Mouse (Mus musculus): ENCODE results near the gene Ptprs. TPM values are rescaled to one million over a fixed set of nuclear protein-coding genes. Genes with fewer than 3 reads are reported as not detected.

Ptprs gene
- polyA plus RNA-seq, 1 experiment from 2014 or later = 125 TPM

- WGBS = 60% methylated on average over 4 of the region's 4 CpGs
- DNase-seq (ENCODE audit: low spot score, missing footprints) (no peak), ATAC-seq (ENCODE audit: low FRiP score) (peak; percentile 73)
- H3K4me3 ChIP-seq (ENCODE audit: low read depth, low read length) = no peak overlapping the region
- H3K9ac ChIP-seq (ENCODE audit: low read length) = no peak overlapping the region
- H3K27ac ChIP-seq (ENCODE audit: low read depth, low read length) = peak overlapping the region; percentile 37; the same call in 1 of the 2 replicates
- H3K9me3 ChIP-seq (ENCODE audit: control insufficient read depth, low read length) = no peaks in the 10 kb centered on the region
- H3K27me3 ChIP-seq (ENCODE audit: control insufficient read depth, insufficient read depth, low read length) = no peaks in the 10 kb centered on the region
- peaks cover 42% of the 10 kb centered on the region for H3K36me3 ChIP-seq (ENCODE audit: control insufficient read depth, insufficient read depth, low read length)
- H3K4me2 ChIP-seq = no peak overlapping the region
- 0 out of 2 replicates have a peak, but pooled peaks cover 2% of the 10 kb centered on the region for H3K4me1 ChIP-seq (ENCODE audit: control insufficient read depth, insufficient read depth, low read length)
Measured at GRCm38 (mm10) chr17:56453689-56454088, 22.6 kb downstream of the Ptprs start.

GRCm38 (mm10) chr17:56453251-56453650, 23.0 kb downstream of the Ptprs start:
- Histone ChIP-seq H3K4me1 (ENCODE audit: control insufficient read depth, insufficient read depth, low read length) (0 out of 2 replicates have a peak, but pooled peaks cover 2% of the 10 kb centered on the region), H3K4me3 (ENCODE audit: low read depth, low read length) (no peak overlapping the region), H3K9me3 (ENCODE audit: control insufficient read depth, low read length) (no peaks in the 10 kb centered on the region), H3K27ac (ENCODE audit: low read depth, low read length) (peak overlapping the region; percentile 20; the same call in 1 of the 2 replicates), H3K36me3 (ENCODE audit: control insufficient read depth, insufficient read depth, low read length) (peaks cover 45% of the 10 kb centered on the region), H3K27me3 (ENCODE audit: control insufficient read depth, insufficient read depth, low read length) (no peaks in the 10 kb centered on the region), H3K9ac (ENCODE audit: low read length) (no peak overlapping the region), H3K4me2 (no peak overlapping the region)
- ATAC-seq (ENCODE audit: low FRiP score) = peak; percentile 33
- WGBS = 70% methylated on average over 4 of the region's 4 CpGs
- DNase-seq (ENCODE audit: low spot score, missing footprints) = no peak

- Histone ChIP-seq H3K9me3 (ENCODE audit: control insufficient read depth, low read length) (no peaks in the 10 kb centered on the region), H3K27ac (ENCODE audit: low read depth, low read length) (no peak overlapping the region), H3K27me3 (ENCODE audit: control insufficient read depth, insufficient read depth, low read length) (no peaks in the 10 kb centered on the region), H3K4me2 (no peak overlapping the region), H3K9ac (ENCODE audit: low read length) (no peak overlapping the region), H3K4me1 (ENCODE audit: control insufficient read depth, insufficient read depth, low read length) (peaks cover 10% of the 10 kb centered on the region), H3K36me3 (ENCODE audit: control insufficient read depth, insufficient read depth, low read length) (peaks cover 41% of the 10 kb centered on the region), H3K4me3 (ENCODE audit: low read depth, low read length) (no peak overlapping the region)
- WGBS = 81% methylated on average over 2 of the region's 2 CpGs
- no peak for ATAC-seq (ENCODE audit: low FRiP score)
- no peak for DNase-seq (ENCODE audit: low spot score, missing footprints)
Measured at GRCm38 (mm10) chr17:56447716-56448115, 28.6 kb downstream of the Ptprs start.

- 51% methylated on average over 14 of the region's 14 CpGs for WGBS
- Histone ChIP-seq H3K9ac (ENCODE audit: low read length) (peak overlapping the region; percentile 47; the same call in 1 of the 2 replicates), H3K4me1 (ENCODE audit: control insufficient read depth, insufficient read depth, low read length) (peaks cover 10% of the 10 kb centered on the region), H3K4me2 (no peak overlapping the region), H3K4me3 (ENCODE audit: low read depth, low read length) (no peak overlapping the region), H3K27ac (ENCODE audit: low read depth, low read length) (peak overlapping the region; percentile 35; the same call in 1 of the 2 replicates), H3K36me3 (ENCODE audit: control insufficient read depth, insufficient read depth, low read length) (peaks cover 29% of the 10 kb centered on the region), H3K27me3 (ENCODE audit: control insufficient read depth, insufficient read depth, low read length) (no peaks in the 10 kb centered on the region), H3K9me3 (ENCODE audit: control insufficient read depth, low read length) (no peaks in the 10 kb centered on the region)
- peak; percentile 42; the same call in 1 of the 2 replicates for ATAC-seq (ENCODE audit: low FRiP score)
- peak; percentile 92 for DNase-seq (ENCODE audit: low spot score, missing footprints)
Measured at GRCm38 (mm10) chr17:56445397-56445796, 30.9 kb downstream of the Ptprs start.

DNA sequence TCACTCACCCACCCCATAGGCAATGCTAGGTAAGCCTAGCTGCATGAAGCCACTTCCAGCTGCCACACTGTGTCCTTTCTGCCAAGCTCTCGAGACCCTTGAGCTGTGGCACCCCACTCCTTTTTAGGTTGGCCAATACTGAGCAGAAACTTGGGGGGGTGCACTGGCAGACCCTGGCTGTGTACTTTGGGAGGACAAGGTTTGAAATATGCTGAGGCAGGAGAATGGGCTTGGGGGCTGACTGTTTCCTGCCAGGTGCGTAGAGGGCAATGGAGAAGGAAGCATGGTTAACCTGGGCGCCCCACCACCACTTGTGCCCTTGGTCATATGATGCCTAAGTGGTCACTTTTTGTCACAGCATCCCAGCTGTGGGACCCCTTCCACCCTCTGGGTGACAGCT, 31.5 kb downstream of the Ptprs start:
- Histone ChIP-seq H3K4me2 (no peak overlapping the region), H3K4me3 (ENCODE audit: low read depth, low read length) (no peak overlapping the region), H3K27ac (ENCODE audit: low read depth, low read length) (no peak overlapping the region), H3K36me3 (ENCODE audit: control insufficient read depth, insufficient read depth, low read length) (peaks cover 27% of the 10 kb centered on the region), H3K9ac (ENCODE audit: low read length) (no peak overlapping the region), H3K4me1 (ENCODE audit: control insufficient read depth, insufficient read depth, low read length) (peaks cover 12% of the 10 kb centered on the region), H3K9me3 (ENCODE audit: control insufficient read depth, low read length) (no peaks in the 10 kb centered on the region), H3K27me3 (ENCODE audit: control insufficient read depth, insufficient read depth, low read length) (no peaks in the 10 kb centered on the region)
- WGBS = 96% methylated on average over 3 of the region's 3 CpGs
- ATAC-seq (ENCODE audit: low FRiP score) (peak; percentile 10), DNase-seq (ENCODE audit: low spot score, missing footprints) (no peak)

GRCm38 (mm10) chr17:56443341-56443795, 32.9 kb downstream of the Ptprs start:
- Histone ChIP-seq H3K9me3 (ENCODE audit: control insufficient read depth, low read length) (no peaks in the 10 kb centered on the region), H3K4me1 (ENCODE audit: control insufficient read depth, insufficient read depth, low read length) (peaks cover 12% of the 10 kb centered on the region), H3K36me3 (ENCODE audit: control insufficient read depth, insufficient read depth, low read length) (peaks cover 18% of the 10 kb centered on the region), H3K4me3 (ENCODE audit: low read depth, low read length) (no peak overlapping the region), H3K27me3 (ENCODE audit: control insufficient read depth, insufficient read depth, low read length) (no peaks in the 10 kb centered on the region), H3K27ac (ENCODE audit: low read depth, low read length) (no peak overlapping the region), H3K9ac (ENCODE audit: low read length) (no peak overlapping the region), H3K4me2 (no peak overlapping the region)
- DNase-seq (ENCODE audit: low spot score, missing footprints) = no peak
- 86% methylated on average over 5 of the region's 5 CpGs for WGBS
- no peak for ATAC-seq (ENCODE audit: low FRiP score)

DNA sequence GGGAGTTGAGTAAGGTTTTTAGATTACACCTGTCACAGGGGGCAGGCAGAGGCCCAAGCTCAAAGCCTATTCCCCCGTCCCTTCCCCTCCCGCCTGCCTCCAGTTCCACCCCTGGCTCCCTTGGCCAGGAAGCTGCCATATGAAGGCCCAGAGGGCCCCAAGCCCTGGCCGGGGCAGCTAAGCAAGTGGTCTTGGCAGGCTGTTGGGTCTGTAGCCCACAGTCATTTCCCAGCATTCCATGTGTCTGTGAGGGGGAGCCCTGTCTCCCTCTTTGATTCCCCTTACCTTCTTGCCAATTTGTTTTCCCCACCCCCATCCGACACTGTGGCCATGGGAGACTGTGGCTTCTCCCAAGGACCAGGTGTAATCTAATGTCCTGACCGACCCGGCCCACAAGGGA, 34.0 kb downstream of the Ptprs start:
- no peaks in the 10 kb centered on the region for H3K27me3 ChIP-seq (ENCODE audit: control insufficient read depth, insufficient read depth, low read length)
- no peak overlapping the region for H3K4me2 ChIP-seq
- no peak for ATAC-seq (ENCODE audit: low FRiP score)
- 89% methylated on average over 6 of the region's 6 CpGs for WGBS
- H3K4me1 ChIP-seq (ENCODE audit: control insufficient read depth, insufficient read depth, low read length) = peaks cover 12% of the 10 kb centered on the region
- no peak overlapping the region for H3K9ac ChIP-seq (ENCODE audit: low read length)
- no peak overlapping the region for H3K4me3 ChIP-seq (ENCODE audit: low read depth, low read length)
- H3K27ac ChIP-seq (ENCODE audit: low read depth, low read length) = no peak overlapping the region
- peaks cover 21% of the 10 kb centered on the region for H3K36me3 ChIP-seq (ENCODE audit: control insufficient read depth, insufficient read depth, low read length)
- no peak for DNase-seq (ENCODE audit: low spot score, missing footprints)
- H3K9me3 ChIP-seq (ENCODE audit: control insufficient read depth, low read length) = peaks cover 3% of the 10 kb centered on the region; the same call in 1 of the 2 replicates

GRCm38 (mm10) chr17:56439731-56440460, 36.4 kb downstream of the Ptprs start:
- DNase-seq (ENCODE audit: low spot score, missing footprints) = no peak
- H3K27ac ChIP-seq (ENCODE audit: low read depth, low read length) = no peak overlapping the region
- H3K27me3 ChIP-seq (ENCODE audit: control insufficient read depth, insufficient read depth, low read length) = no peaks in the 10 kb centered on the region
- no peak overlapping the region for H3K4me3 ChIP-seq (ENCODE audit: low read depth, low read length)
- peaks cover 2% of the 10 kb centered on the region; the same call in 1 of the 2 replicates for H3K4me1 ChIP-seq (ENCODE audit: control insufficient read depth, insufficient read depth, low read length)
- H3K36me3 ChIP-seq (ENCODE audit: control insufficient read depth, insufficient read depth, low read length) = peaks cover 42% of the 10 kb centered on the region
- H3K4me2 ChIP-seq = no peak overlapping the region
- H3K9ac ChIP-seq (ENCODE audit: low read length) = no peak overlapping the region
- peaks cover 5% of the 10 kb centered on the region; the same call in 1 of the 2 replicates for H3K9me3 ChIP-seq (ENCODE audit: control insufficient read depth, low read length)
- 80% methylated on average over 15 of the region's 15 CpGs for WGBS
- ATAC-seq (ENCODE audit: low FRiP score) = 0 out of 2 replicates have a peak, but pooled peaks have one; percentile 15

DNA sequence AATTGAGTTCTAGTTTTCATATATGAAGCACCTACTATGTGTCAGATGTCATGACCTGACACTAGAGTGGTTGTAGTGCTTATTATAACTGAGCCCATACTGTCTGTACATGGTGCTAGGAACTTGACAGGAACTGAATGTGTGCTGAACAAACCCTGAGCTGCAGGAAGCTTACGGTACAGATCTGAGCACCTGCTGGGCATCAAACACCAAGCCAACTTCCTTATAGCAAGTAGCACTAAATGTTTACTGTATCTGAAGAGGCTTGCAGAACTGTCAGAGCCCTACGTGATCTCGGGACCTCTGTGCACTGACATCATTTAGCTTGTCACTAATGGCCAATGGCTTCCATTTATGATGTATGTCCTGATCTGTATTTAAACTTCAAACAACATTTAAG, 44.7 kb downstream of the Ptprs start:
- Histone ChIP-seq H3K36me3 (ENCODE audit: control insufficient read depth, insufficient read depth, low read length) (peaks cover 42% of the 10 kb centered on the region), H3K9ac (ENCODE audit: low read length) (no peak overlapping the region), H3K9me3 (ENCODE audit: control insufficient read depth, low read length) (no peaks in the 10 kb centered on the region), H3K4me3 (ENCODE audit: low read depth, low read length) (no peak overlapping the region), H3K27me3 (ENCODE audit: control insufficient read depth, insufficient read depth, low read length) (0 out of 2 replicates have a peak, but pooled peaks cover under 1% of the 10 kb centered on the region), H3K4me1 (ENCODE audit: control insufficient read depth, insufficient read depth, low read length) (no peaks in the 10 kb centered on the region), H3K4me2 (no peak overlapping the region), H3K27ac (ENCODE audit: low read depth, low read length) (no peak overlapping the region)
- no peak for ATAC-seq (ENCODE audit: low FRiP score)
- 92% methylated on average over 3 of the region's 3 CpGs for WGBS
- no peak for DNase-seq (ENCODE audit: low spot score, missing footprints)
